Mouse (Mus musculus): ENCODE measurements around the gene Rbm25.

Rbm25 gene

DNA sequence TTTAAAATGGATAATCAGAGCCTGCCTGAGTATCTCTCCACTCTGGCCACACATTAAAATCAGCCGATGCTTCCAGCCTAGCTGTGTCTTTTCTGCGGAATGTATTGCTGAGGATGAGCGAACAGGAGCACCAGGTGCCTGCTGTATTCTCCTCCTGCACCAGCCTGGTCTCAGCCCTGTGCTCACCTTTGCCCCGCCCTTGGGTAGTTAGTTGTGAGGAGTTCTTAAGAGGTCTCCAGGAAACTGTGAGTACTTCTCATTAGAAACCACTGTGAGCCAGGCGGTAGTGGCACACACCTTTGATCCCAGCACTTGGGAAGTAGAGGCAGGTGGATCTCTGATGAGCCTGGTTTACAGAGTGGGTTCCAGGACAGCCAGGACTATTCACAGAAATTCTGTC is 101.2 kb downstream of the Rbm25 start:
- no peak for DNase-seq (ENCODE audit: low read depth)

Measured in c-Kit-positive CD71-positive TER-119-negative erythroid progenitor cells, embryonic 14.5 days (primary cell).